Mouse (Mus musculus) embryonic facial prominence, embryonic 11.5 days (tissue): ENCODE data around the gene Dido1. TPM values are rescaled to one million over a fixed set of nuclear protein-coding genes. Genes with fewer than 3 reads are reported as not detected.
A peak's percentile ranks its signal among the peaks of the same experiment; 100 is the strongest.

ENCODE experiments used
- ATAC-seq: fragments of 200-750 bp; cut with Nextera tagmentation; replicated peaks from 2 replicates; pipeline ENCODE4 v1.8.0; 2017; ENCODE audit warnings: low read depth; ENCODE audit not compliant: insufficient number of reproducible peaks, low FRiP score, low TSS enrichment
- DNase-seq: peaks from one replicate; pipeline ENCODE4 v3.0.0-alpha.2; 2015; ENCODE audit warnings: low spot score
- H3K27ac ChIP-seq: fragments of 300-500 bp; sonication (generic); replicated peaks from 2 replicates; pipeline ENCODE4 v1.5.1; 2014; ENCODE audit warnings: mild to moderate bottlenecking, low read depth, low read length, control low read depth
- H3K27me3 ChIP-seq: fragments of 300-500 bp; sonication (generic); 2 replicates; pipeline ENCODE4 v1.6.1; 2014; ENCODE audit warnings: mild to moderate bottlenecking, low read length, moderate library complexity, mixed read lengths; ENCODE audit not compliant: control insufficient read depth, insufficient read depth
- H3K36me3 ChIP-seq: fragments of 300-500 bp; sonication (generic); replicated peaks from 2 replicates; pipeline ENCODE4 v1.6.1; 2014; ENCODE audit warnings: low read depth, mild to moderate bottlenecking, low read length, moderate library complexity, mixed read lengths; ENCODE audit not compliant: control insufficient read depth, insufficient read depth
- H3K4me1 ChIP-seq: fragments of 300-500 bp; sonication (generic); 2 replicates; pipeline ENCODE4 v1.6.1; 2014; ENCODE audit warnings: low read length, mixed read lengths; ENCODE audit not compliant: control insufficient read depth, insufficient read depth
- H3K4me2 ChIP-seq: fragments of 300-500 bp; sonication (generic); 2 replicates; pipeline ENCODE4 v1.6.1; 2014; ENCODE audit warnings: low read depth, mild to moderate bottlenecking, control low read depth, low read length, moderate library complexity
- H3K4me3 ChIP-seq: fragments of 300-500 bp; sonication (generic); 2 replicates; pipeline ENCODE4 v1.5.1; 2014; ENCODE audit warnings: low read depth, low read length, control low read depth
- H3K9ac ChIP-seq: fragments of 300-500 bp; sonication (generic); replicated peaks from 2 replicates; pipeline ENCODE4 v1.6.1; 2014; ENCODE audit warnings: mild to moderate bottlenecking, control low read depth, low read length
- H3K9me3 ChIP-seq: fragments of 300-500 bp; sonication (generic); replicated peaks from 2 replicates; pipeline ENCODE4 v1.6.1; 2016; ENCODE audit warnings: mild to moderate bottlenecking, low read length, inconsistent platforms, mixed read lengths; ENCODE audit not compliant: control insufficient read depth
- WGBS: fragments of 180-500 bp; shearing (Covaris S2); extraction: QIAGEN DNeasy Blood & Tissue Kit; methylation state at CpG from one replicate; pipeline ENCODE4 v1.1.7; 2014; 5-methylcytosine and 5-hydroxymethylcytosine counted together
- polyA plus RNA-seq: library from polyadenylated mRNA; unstranded; fragments of >200 nt; fragmentation: Nextera tagmentation; extraction: Ambion mirVana; gene quantifications from 2 replicates; pipeline ENCODE4 v1.2.1, GENCODE M21; 2014

Dido1 gene
- polyA plus RNA-seq, 1 experiment from 2014 or later: 28.3 TPM

DNA sequence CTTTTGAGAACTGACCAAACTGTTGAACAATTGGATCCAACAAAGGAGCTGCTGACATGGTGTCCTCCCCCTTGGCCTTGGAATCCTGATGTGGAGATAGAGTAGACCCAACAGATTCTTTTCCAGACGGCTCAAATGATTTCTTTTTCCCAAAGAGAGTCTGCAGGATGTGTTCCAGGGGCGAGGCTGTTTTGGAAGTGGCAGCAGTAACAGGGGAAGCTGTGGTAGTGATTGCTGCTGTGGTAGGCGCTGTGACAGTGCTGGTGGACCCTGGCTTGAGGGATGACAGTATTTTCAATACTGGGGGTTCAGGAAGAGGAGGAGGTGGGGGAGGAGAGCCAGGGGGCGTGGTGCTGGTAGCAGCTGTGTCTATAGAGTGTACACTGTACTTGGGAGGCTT lies 47.8 kb downstream of the Dido1 start:
- no peak for ATAC-seq
- H3K4me2 ChIP-seq: no peak overlapping the region
- no peak for DNase-seq
- peaks cover 2% of the 10 kb centered on the region; the same call in 1 of the 2 replicates for H3K36me3 ChIP-seq
- H3K9ac ChIP-seq: no peak overlapping the region
- 86% methylated on average over 4 of the region's 4 CpGs for WGBS
- no peaks in the 10 kb centered on the region for H3K4me1 ChIP-seq
- H3K27ac ChIP-seq: no peak overlapping the region
- no peaks in the 10 kb centered on the region for H3K9me3 ChIP-seq
- no peaks in the 10 kb centered on the region for H3K27me3 ChIP-seq
- H3K4me3 ChIP-seq: no peak overlapping the region

DNA sequence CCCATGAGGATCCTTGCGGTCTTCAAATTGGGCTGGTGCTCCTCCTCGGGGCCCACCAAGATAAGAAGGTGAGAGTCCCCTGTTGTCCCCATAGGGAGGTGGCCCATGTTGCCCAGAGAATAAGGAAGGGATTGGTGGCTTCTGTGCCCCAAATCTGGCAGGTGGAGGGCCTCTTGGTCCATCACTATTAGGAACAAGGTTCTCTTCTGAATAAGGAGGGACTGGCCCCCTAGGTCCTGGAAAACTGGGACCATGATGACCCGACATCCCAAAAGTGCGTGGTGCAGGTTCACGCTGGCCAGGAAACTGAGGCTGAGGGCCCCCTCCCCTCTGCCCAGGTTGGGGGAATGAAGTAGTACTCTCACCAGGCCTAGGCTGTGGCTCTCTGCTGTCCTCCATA lies 49.3 kb downstream of the Dido1 start:
- H3K9ac ChIP-seq: no peak overlapping the region
- H3K27ac ChIP-seq: no peak overlapping the region
- no peak for DNase-seq
- WGBS: 94% methylated on average over 5 of the region's 5 CpGs
- H3K36me3 ChIP-seq: peaks cover 2% of the 10 kb centered on the region; the same call in 1 of the 2 replicates
- H3K9me3 ChIP-seq: no peaks in the 10 kb centered on the region
- no peak overlapping the region for H3K4me3 ChIP-seq
- ATAC-seq: no peak
- H3K4me2 ChIP-seq: no peak overlapping the region
- no peaks in the 10 kb centered on the region for H3K4me1 ChIP-seq
- H3K27me3 ChIP-seq: no peaks in the 10 kb centered on the region

- no peak overlapping the region for H3K4me3 ChIP-seq
- H3K36me3 ChIP-seq: peaks cover 2% of the 10 kb centered on the region; the same call in 1 of the 2 replicates
- no peak for DNase-seq
- peak overlapping the region; percentile 38 for H3K4me2 ChIP-seq
- no peaks in the 10 kb centered on the region for H3K4me1 ChIP-seq
- H3K9ac ChIP-seq: peak overlapping the region; percentile 25
- no peaks in the 10 kb centered on the region for H3K27me3 ChIP-seq
- H3K27ac ChIP-seq: no peak overlapping the region
- H3K9me3 ChIP-seq: no peaks in the 10 kb centered on the region
- 28% methylated on average over 42 of the region's 42 CpGs for WGBS
- no peak for ATAC-seq
Measured at GRCm38 (mm10) chr2:180659353-180660150, 50.2 kb downstream of the Dido1 start.

GRCm38 (mm10) chr2:180658381-180658780 lies 51.4 kb downstream of the Dido1 start:
- 85% methylated on average over 5 of the region's 5 CpGs for WGBS
- ATAC-seq: no peak
- no peak for DNase-seq
- no peak overlapping the region for H3K4me2 ChIP-seq
- H3K9me3 ChIP-seq: no peaks in the 10 kb centered on the region
- H3K36me3 ChIP-seq: peaks cover 2% of the 10 kb centered on the region; the same call in 1 of the 2 replicates
- no peak overlapping the region for H3K27ac ChIP-seq
- no peaks in the 10 kb centered on the region for H3K27me3 ChIP-seq
- no peaks in the 10 kb centered on the region for H3K4me1 ChIP-seq
- H3K9ac ChIP-seq: no peak overlapping the region
- H3K4me3 ChIP-seq: no peak overlapping the region

DNA sequence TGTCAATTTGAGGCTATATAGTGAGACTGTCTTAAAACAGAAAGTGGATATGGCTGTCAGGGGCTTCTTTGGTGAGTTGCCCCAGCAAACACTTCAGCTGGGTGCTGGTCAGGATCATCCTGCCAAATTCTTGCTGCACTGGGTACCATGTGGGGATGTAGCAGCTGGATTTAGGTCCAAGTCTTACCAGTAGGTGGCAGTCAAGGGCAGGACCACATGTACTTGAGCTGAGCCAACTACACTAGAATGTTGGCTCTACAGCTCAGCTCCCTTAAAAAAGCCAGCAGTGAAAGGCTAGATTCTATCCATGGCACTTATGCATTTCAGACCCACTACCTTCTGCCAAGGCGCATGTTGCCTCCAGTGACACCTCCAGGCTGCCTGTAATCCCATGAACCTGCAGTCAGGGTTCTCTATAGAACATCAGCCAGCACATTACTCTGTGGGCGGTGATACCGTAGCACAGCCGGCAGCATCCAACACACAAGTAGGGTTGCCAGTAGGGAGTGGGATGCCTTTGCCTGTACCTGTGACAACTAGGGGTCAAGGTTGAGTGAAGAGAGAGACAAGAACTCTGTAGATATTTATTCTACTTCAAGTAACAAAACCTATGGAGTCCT lies 52.3 kb downstream of the Dido1 start:
- Histone ChIP-seq H3K27ac (no peak overlapping the region), H3K4me1 (no peaks in the 10 kb centered on the region), H3K4me3 (no peak overlapping the region), H3K4me2 (no peak overlapping the region), H3K9me3 (no peaks in the 10 kb centered on the region), H3K36me3 (peaks cover 2% of the 10 kb centered on the region; the same call in 1 of the 2 replicates), H3K27me3 (no peaks in the 10 kb centered on the region), H3K9ac (no peak overlapping the region)
- 0 out of 2 replicates have a peak, but pooled peaks have one; percentile 41 for ATAC-seq
- WGBS: 71% methylated on average over 4 of the region's 4 CpGs
- DNase-seq: peak; percentile 85

- H3K4me2 ChIP-seq: no peak overlapping the region
- H3K27ac ChIP-seq: no peak overlapping the region
- WGBS: 54% methylated on average over 6 of the region's 6 CpGs
Measured at GRCm38 (mm10) chr2:180655150-180655549, 54.6 kb downstream of the Dido1 start.

DNA sequence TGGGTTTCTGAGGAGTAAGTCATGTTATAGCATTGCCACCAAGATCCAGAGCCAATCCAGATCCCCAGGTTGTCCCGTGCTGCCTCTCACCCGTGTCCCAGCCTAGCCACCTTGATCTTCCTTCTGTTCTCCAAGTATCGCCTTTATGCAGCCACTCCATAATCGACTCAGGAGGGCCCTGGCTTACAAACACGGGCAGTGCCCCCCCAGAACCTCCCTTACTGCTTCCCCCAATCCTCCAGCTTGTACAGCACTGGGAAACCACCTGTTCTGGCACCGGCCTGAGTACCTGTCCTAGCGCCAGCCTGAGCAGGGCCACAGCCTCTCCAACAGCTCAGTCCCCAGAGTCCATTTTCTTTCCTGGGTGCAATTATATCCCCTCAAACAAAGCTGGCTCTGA lies 55.1 kb downstream of the Dido1 start:
- no peak overlapping the region for H3K4me2 ChIP-seq
- DNase-seq: no peak
- H3K4me3 ChIP-seq: no peak overlapping the region
- no peaks in the 10 kb centered on the region for H3K9me3 ChIP-seq
- peak overlapping the region; percentile 25; the same call in 1 of the 2 replicates for H3K9ac ChIP-seq
- no peak for ATAC-seq
- 85% methylated on average over 7 of the region's 7 CpGs for WGBS
- no peaks in the 10 kb centered on the region for H3K27me3 ChIP-seq
- no peaks in the 10 kb centered on the region for H3K4me1 ChIP-seq
- no peaks in the 10 kb centered on the region for H3K36me3 ChIP-seq
- H3K27ac ChIP-seq: no peak overlapping the region

More at GRCm38 (mm10) chr2:180655150-180655549, 54.6 kb downstream of the Dido1 start:
- H3K9ac ChIP-seq: no peak overlapping the region
- DNase-seq (no peak), ATAC-seq (no peak)
- no peaks in the 10 kb centered on the region for H3K4me1 ChIP-seq
- no peak overlapping the region for H3K4me3 ChIP-seq
- no peaks in the 10 kb centered on the region for H3K27me3 ChIP-seq
- no peaks in the 10 kb centered on the region for H3K9me3 ChIP-seq
- no peaks in the 10 kb centered on the region for H3K36me3 ChIP-seq

DNA sequence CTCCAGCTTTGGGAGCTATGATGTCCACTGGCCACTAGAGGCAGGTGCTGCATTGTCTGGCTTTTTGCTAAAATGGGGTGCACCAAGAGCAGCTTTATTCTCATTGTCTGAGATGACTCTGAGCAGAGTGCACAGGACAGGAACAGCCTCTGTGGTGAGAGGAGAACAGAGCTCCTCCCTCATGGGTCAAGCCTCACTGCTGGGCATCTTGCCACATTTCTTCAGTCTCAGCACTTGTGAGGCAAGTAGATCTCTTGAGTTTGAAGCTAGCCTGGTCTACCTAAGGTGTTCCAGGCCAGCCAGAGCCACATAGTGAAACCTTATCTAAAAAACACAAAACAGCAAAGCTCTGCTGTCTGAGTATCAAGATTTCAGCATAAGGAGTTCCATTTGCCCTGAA lies 63.0 kb downstream of the Dido1 start:
- DNase-seq: no peak

More for the DNA sequence above, 63.0 kb downstream of the Dido1 start:
- Histone ChIP-seq H3K36me3 (no peaks in the 10 kb centered on the region), H3K4me3 (no peak overlapping the region), H3K9me3 (peaks cover 8% of the 10 kb centered on the region), H3K4me2 (no peak overlapping the region), H3K9ac (no peak overlapping the region), H3K27me3 (peaks cover 11% of the 10 kb centered on the region), H3K27ac (no peak overlapping the region), H3K4me1 (peaks cover under 1% of the 10 kb centered on the region; the same call in 1 of the 2 replicates)
- no peak for ATAC-seq
